Mouse (Mus musculus) left cerebral cortex, adult 8-10 months (tissue): ENCODE measurements around the gene Extl1. TPM values are rescaled to one million over a fixed set of nuclear protein-coding genes. Genes with fewer than 3 reads are reported as not detected.
A peak's percentile ranks its signal among the peaks of the same experiment; 100 is the strongest.

Source experiments
- DNase-seq, 2 experiments: peaks; one replicate each; pipeline ENCODE4 v3.0.0; 2022; ENCODE audit warnings: low spot score in 2 of 2
- total RNA-seq, 4 experiments: library from RNA; stranded (reverse); gene quantifications; 2 replicates each; pipeline ENCODE4 v1.2.4; 2022

The Extl1 gene
- total RNA-seq, 4 experiments from 2014 or later: 42.7 to 51.5 (median 47.1) TPM

DNA sequence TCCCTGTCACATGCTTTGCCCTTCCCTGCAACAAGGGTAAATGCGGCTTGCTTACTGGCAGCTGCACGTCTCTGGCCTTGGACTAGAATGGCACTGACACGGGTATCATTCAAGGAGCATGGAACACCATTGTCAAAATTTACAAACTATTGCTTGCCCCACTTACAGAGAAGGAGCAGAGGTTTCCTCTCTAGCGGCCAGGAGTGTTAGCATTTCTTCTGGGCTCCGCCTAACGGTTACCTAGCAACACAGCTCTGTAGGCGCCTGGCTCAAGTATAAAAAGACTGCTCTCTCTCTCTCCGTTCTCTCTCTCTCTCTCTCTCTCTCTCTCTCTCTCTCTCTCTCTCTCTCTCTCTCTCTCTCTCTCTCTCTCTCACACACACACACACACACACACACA is 8.9 kb upstream of the Extl1 start:
- DNase-seq: no peak

DNA sequence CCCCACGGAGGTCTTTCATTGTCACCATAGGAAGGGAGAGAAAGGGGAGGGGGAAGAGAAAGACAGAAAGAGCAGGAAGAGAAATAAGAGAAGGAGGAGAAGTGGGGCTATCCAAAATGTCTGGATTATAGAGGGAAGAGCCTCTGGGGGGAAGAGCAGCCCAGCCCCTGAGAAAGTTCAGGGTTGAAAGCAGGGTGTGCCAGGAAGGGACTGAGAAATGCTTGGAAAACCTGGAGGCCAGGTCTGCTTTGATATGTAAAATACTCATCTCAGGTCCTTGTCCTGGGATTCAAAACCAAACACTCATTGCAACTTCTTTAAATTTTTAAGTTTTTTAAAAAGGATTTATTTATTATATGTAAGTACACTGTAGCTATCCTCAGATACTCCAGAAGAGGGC is 8.0 kb upstream of the Extl1 start:
- DNase-seq: no peak

DNA sequence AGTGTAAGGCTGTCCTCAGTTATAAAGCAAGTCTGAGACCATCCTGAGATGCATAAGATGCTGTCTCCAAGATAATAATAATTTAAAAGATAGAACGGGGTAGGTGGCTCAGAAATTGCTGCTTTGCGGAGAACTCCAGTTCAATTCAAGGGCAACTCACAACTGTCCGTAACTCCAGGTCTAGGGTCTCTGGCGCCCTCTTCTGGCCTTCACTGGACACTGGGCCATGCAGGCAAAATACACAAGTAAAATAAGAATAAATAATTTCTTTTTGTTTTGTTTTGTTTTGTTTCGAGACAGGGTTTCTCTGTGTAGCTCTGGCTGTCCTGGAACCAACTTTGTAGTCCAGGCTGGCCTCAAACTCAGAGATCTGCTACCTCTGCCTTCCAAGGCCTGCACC is 4.7 kb upstream of the Extl1 start:
- DNase-seq: no peak

DNA sequence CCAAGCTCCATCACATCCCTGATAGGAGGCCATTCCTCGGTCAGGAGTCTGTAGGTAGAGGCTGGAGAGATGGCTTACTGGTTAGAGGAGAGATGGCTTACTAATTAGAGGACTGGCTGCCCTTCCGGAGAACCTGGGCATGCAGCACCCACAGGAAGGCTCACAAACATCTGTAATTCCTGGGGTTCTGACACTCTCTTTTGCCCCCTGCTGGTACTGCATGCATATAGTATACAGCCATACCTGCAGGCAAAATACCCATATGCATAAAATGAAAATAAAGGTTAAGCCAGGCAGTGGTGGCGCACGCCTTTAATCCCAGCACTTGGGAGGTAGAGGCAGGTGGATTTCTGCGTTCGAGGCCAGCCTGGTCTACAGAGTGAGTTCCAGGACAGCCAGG is 3.6 kb upstream of the Extl1 start:
- DNase-seq: no peak

DNA sequence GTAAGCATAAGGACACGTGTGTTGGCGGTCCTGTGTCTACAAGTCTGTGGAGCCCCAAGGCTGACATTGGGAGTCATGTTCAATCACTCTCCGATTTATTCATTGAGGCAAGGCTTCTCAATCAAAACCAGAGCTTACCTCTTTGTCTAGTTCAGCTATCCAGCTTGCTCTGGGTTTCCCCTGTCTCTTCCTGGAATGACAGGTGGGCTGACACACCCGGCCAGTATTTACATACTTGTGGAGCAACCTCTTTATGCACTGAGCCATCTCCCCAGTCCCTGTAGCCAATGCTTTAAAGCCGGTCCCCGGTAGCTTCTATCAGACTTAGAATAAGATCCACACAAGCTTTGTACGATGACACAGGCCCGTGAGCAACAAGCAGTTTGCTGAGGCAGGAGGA is 4.1 kb downstream of the Extl1 start:
- no peak for DNase-seq

DNA sequence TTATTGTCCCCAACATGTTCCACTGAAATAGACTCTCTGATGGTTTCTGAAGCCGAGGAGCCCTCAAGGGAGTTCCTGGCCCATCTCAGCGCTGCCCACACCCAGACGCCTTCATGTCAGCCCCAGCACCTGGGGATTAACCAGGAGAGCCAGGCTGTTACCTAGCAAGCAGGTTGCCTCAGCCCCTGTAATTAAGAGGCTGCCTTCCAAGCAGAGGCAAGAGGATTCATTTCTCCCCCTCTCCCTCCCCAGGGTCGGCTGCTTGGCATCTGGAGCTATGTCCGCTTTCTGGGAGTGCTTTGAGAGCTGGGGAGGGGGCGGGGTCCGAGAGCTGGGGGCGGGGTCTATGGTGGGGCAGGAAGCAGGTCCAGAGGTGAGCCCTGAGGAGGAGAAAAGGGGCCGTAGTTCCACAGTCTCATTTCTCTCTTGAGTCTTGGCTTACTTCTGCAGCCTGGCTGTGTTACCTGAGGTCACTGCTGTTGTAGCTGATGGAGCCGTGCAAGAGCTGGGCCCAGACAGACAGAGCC is 5.5 kb downstream of the Extl1 start:
- DNase-seq: no peak

DNA sequence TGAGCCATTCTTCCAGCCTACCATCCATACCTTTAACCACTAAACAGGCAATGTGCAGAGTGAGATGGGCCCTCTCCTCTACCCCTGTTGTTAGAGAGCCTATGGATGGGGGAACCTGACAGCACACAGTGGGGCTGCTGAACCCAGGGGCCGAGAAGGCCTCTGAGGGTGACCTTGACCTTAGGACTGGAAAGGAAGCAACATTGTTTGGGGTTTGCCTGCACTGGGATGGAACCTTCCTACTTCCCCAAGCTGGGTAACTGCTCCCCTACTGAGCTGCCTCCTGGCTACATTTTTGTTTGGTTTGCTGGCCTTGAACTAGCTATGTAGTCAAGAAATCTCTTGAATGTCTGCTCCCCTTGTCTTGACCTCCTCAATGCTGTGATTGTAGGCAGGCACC is 9.3 kb downstream of the Extl1 start:
- DNase-seq: no peak

DNA sequence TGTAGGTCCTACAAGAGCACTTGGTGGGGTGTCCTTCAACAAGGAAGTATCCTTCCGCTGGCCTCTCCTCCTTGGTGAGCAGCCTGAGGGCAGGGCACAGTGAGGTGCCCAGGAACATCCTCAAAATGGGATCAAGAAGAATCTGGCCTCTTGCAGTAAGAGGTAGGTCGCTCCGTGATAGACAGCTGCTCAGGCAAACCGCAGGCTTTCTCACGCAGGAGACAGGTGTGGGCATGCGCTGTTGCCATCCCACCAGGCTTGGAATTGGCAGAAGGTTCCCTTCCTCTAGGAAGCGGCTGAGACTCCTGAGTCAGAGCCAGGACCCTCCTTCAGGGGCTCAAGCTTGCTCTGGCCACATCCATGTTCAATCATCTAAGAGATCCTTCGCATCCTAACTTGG is 10.4 kb downstream of the Extl1 start:
- no peak for DNase-seq

DNA sequence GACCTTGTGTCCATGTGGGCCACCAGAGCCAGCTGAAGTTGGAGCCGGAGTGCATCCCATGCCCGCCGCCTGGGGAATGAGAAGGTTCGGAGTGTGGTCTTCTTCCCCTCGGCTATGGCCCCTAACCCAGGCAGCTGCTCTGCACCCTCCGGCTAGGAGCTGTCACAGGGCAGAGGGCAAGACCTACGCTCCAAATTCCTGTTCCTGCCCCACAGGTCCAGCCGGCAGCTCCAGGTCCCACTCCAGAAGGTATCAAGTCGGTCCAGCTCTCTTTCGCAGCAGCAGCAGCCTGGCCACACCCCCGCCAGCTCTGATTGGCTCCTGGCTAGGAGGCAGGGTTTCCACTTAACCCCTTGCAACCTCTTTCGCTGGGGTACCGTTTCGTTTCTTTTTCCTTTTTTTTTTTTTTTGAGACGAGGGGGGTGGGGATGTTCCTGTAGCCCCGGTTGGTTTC is 11.3 kb downstream of the Extl1 start:
- DNase-seq: peak; percentile 70 to 77

DNA sequence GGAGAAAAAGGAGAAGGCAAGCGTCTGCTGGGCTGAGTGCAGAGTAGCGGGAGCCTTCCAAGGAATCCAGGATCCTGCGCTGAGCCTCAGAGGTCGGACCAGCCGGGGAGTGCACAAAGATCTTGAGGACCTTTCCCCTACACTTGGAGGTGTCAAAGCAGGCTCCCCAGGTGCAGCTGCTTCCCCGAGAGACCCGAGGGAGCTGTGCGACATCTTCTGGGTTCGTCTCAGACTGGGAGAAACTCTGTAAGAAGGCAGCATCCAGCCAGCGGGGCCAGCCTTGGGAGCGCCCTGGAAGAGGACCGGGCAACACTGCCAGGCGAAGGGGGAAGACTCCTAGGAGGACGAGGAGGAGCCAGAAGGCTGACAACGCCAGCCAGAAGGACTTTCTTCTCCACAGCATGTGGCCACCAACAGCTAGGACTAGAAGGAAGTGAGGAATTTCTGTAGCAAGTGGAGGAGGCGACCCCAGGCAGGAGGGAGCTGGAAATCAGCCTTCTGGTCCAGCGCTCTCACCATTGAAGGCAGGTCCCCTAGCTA is 12.3 kb downstream of the Extl1 start:
- no peak for DNase-seq

DNA sequence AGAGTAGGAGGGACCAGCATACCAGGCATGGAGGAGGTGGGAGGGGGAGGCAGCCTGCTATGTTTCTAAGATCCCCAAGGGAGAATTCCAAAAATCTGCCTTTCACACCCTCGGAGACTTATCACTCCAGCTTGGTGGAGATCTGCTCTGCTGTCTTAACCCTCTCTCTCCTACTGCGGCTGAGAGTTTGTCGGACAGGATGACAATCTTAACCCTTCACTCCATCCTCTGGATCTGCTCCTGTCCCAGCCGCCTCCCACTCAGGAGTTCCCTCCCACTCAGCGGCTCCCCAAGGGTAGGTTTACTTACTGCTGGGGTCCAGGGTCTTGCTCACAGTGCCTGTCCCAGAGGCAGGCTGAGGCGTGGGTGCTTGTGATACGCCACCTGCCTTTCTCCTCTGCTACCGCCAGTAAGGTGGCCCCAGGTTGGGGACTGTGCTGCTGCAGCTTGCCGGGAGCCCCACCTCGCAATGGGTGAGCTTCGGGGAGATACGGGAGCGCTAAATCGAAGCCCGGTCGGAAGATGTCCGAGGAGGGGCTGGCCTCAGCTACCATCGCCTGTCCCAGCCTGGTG is 12.9 kb downstream of the Extl1 start:
- peak; percentile 56 to 85 for DNase-seq

DNA sequence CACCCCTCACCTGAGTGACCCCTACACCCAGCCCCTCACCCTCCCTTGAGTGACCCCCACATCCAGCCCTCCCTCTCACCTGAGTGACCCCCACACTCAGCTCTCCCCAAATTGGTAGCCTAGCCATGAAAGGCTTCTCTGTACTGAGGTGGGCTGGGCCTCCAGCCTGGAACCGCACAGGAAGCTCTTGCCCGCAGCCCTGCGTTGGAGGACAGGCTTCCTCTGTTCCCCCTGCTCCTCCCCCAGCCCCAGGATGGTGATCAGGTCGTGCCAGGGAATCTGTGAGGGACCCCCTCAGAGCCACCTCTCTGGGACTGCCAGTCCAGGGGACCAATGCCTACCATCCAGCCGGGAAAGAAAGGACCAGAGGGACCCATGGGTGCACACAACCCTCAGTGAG is 18.4 kb downstream of the Extl1 start:
- DNase-seq: no peak

DNA sequence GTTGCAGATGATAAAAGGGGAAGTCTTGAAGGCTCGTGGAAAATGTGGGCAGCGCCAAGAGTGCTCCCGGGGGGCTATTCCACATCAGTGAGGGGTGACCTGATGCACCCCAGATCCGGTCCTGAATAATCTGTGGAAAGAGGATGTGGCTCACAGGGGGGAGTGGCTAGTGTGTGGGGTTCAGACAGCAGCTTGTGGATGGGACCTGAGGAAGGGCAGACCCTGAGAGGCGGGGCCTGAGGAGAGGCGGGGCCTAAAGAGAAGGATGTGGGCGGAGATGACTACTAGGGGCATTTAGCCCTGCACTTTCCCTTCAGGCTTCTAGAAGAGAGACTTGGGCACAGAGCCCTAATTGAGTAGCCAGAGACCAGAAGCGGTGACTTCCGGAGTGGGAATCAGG is 21.1 kb downstream of the Extl1 start:
- DNase-seq: no peak

DNA sequence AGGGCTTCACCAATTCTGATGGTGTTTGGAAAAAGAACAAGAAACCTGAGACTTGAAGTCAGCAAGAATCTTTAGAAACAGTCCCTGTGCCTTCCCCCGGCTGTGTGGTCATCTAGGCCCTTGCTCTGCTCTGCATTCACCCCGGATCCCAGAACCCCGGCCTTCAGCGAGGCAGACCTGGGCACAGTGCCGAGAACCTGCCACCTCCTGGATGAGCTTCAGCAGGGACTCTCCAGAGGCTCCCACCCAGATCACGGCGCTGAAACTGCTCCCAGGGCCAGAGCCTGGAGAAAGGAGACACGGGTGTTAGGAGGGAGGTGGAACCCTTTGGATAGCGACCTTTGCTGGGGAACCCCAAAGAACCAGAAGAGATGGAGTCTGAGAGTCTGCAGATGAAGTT is 21.5 kb downstream of the Extl1 start:
- no peak for DNase-seq

DNA sequence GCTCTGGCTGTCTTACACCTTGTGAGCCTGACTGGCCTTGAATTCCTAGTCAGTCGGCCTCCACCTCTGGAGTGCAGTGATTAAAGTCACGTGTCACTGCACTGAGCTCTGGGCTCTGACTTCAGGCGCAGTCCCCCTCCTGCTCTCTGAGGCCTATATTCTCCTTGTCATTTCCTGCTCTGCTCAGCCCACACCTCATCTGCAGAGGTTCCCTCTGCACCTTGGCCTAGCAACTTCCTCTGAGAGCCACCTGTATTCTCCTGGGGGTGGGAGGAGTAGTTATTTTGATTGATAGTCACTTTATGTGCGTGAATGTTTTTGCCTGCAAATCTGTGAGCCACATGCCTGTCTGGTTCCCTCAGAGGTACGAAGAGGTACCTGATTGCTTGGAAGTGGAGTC is 22.4 kb downstream of the Extl1 start:
- no peak for DNase-seq

DNA sequence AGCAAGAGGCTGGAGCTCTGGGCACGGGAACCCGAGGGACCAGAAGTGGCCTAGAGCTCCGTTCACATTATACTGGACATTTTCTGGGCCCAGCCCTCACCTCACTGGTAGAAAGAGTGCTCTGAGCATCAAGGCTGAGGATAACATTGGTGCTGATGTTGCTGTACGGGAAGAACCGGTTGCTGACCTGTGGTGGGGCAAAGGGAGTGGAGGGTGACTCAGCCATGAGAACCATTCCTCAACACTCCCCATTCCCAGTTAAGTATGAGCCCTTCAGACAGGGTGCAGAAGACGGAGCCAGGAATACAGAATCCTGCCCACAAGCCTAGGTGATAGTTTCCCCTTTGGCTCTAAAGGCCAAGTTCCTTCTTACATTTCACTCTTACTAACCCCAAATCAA is 24.0 kb downstream of the Extl1 start:
- DNase-seq: no peak

DNA sequence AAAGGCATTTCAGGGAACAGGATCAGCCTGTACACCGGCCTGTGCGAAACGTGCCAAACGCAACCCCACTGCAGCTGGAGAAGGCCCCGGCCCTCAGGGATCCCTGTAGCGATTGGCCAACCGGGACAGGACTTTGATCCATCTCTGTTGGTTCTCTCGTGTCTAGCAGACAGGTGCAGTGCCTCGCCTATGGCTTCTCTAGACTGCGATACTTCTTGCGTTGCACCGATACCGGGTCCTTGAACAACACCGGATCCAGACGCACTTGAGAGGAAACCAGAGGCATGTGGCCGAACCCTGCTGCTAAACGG is 26.2 kb downstream of the Extl1 start:
- DNase-seq: no peak

DNA sequence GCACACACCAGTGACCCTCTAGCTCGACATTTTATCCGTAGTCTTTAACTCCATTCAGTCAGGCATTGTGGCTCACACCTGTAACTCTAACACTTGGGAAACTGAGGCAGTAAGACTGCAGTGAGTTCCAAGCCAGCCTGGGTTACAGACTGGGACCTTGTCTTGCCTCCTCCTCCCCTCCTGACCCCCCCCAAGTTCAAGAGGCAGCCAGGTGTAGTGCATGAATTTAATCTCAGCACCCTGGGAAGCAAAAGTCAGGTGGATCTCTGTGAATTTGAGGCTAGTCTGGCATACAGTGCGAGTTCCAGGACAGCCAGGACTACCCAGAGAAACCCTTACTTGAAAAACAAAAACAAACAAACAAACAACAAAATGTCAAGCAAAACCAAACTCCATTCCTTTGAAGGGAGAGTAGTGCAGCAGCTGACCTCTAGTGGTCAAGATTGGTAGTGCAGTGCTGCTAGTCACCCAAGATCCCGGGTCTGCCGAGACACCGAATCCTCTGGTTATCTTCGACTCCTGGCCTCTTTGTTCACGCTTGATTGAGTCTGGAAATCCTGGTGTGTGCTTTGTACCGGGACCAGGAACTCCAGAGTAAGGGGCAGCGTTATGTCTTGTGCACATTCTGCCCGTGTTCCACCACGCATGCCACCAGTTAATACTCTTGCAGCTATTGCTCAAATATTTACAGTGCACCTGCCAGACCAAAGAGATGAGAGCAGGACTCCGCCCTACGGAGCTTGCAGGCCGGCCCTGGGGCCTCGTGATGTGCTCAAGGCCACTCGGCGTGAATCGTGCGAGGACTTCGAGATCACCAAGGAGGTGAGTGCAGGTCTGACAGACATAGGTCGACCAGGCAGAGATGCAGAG is 26.8 kb downstream of the Extl1 start:
- DNase-seq: peak in 1 of 2 experiments; percentile 72

DNA sequence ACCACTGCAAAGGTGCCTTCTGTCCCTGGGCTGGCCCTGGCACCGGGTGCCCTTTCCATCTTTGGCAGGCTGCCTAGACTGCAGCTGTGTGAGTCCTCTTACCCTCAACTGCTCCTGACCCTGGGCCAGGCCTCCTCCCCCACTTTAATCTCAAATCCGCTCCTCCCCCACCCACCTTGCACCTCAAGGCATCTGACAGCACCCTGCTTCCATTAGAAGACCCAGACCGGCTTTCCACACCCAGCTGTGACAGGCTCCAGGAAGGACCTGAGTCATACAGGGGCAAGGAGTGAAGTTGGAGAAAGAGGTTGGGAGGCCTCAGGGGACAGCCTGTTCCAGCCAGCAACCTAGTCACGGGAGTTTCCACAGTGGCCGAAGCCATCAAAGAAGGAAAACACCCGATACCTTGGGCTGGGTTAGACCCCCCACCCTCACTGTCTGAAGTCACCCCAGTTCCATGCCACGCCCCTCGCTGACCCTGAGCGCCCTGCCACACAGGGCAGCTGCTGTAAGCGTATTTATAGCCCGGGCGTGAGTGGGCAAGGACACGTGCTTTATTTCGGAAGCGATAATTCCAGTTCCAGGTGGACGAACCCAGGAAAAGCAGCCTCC is 27.7 kb downstream of the Extl1 start:
- DNase-seq: no peak

DNA sequence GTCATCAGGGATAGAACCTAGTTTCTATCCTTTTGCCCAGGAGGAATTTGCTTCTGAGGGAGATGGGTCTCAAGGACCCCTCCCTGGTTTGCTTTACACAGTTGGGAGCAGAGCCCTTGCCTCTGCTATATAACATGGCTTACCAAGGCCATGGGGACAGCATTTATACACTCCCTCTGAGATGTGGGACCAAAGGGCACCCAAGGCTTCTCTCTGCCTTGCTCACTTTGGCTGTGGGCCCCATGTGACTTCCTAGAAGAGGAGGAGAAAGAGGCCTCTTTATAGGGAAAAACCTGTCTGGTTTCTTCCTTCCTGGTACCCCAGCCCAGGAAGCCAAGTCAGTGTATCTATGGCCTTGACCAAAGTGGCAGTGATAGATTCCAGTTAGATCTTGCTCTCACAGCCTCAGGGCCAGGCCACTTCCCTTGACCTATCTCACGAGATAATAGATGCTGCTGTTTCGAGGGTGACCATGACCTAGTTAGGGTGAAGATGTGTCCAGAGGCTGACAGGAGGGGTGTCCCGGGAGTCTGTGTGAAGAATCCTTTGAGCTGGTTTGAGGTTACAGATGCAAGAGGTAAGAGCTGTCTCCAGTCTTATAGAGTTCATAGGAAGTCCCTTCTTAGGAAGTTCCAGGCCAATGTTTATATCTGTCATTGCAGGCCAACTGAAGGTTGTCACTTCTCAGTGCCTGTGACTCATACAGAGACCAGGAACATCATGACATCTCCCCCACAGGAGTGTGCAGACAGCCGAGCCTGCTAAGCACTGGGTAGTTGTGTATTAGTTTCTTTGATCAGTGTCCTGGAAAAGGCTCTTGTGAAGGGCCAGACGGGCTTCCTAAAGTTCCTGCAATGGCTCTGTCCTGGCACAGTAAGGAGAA is 29.9 kb downstream of the Extl1 start:
- DNase-seq: no peak

DNA sequence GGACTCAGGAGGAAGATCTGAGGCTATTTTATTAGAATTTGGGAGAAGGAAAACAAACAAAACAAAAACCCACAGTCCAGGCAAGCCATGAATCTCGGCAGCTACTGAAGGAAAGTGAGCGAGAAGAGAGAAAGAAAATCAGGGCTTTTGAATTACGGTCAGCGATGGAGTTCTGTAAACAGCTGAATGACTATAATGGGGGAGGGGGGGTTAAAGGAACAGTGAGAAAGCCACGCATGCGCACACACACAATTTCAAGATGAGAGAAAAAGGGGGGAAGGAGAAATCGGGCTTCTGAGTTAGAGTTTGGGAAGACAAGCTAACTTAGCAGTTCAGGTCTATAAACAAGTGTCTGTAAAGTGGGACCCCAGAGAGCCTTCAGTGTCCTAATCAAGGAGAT is 30.7 kb downstream of the Extl1 start:
- no peak for DNase-seq
